In genomic region chr14:48629404-48629803, GRCm38 (mm10) we compare ENCODE assay signal across 31 mouse cellular contexts. TPM values are rescaled to one million over a fixed set of nuclear protein-coding genes. Genes with fewer than 3 reads are reported as not detected.
"Had no signal": no experiment of that assay in that cellular context is flagged by ENCODE, and none has a peak within 500 bp of the region (broad histone marks: within the 10 kb centered on the region; RNA-seq: fewer than 3 reads in every experiment).

No protein-coding gene starts in this region.

- H3K4me2 ChIP-seq: heart, embryonic 13.5 days; heart, embryonic 15.5 days; hindbrain, embryonic 13.5 days; hindbrain, embryonic 15.5 days; limb, embryonic 13.5 days; limb, embryonic 15.5 days; liver, embryonic 12.5 days had no signal

- H3K27ac ChIP-seq: heart, embryonic 10.5 days; heart, embryonic 13.5 days; heart, embryonic 15.5 days; hindbrain, embryonic 13.5 days; hindbrain, embryonic 15.5 days; hindbrain, postnatal 0 days; limb, embryonic 13.5 days; limb, embryonic 15.5 days; liver, embryonic 12.5 days; liver, embryonic 14.5 days had no signal

- H3K4me1 ChIP-seq: heart, embryonic 10.5 days; liver, embryonic 12.5 days had no signal

- H3K4me3 ChIP-seq: heart, embryonic 10.5 days; heart, embryonic 13.5 days; heart, embryonic 15.5 days; hindbrain, embryonic 13.5 days; hindbrain, embryonic 15.5 days; limb, embryonic 13.5 days; limb, embryonic 15.5 days; liver, embryonic 12.5 days had no signal

- H3K9ac ChIP-seq: heart, embryonic 13.5 days; heart, embryonic 15.5 days; hindbrain, embryonic 13.5 days; hindbrain, embryonic 15.5 days; limb, embryonic 13.5 days; limb, embryonic 15.5 days; liver, embryonic 12.5 days; liver, embryonic 14.5 days had no signal

- ATAC-seq: hindbrain, postnatal 0 days; intestine, embryonic 16.5 days; liver, embryonic 12.5 days had no signal

- H3K36me3 ChIP-seq: heart, embryonic 10.5 days; heart, embryonic 13.5 days; heart, embryonic 15.5 days; hindbrain, embryonic 13.5 days; hindbrain, embryonic 15.5 days; limb, embryonic 13.5 days; limb, embryonic 15.5 days; liver, embryonic 12.5 days had no signal

- H3K9me3 ChIP-seq: heart, embryonic 10.5 days; heart, embryonic 13.5 days; heart, embryonic 15.5 days; hindbrain, embryonic 13.5 days; hindbrain, embryonic 15.5 days; limb, embryonic 13.5 days; limb, embryonic 15.5 days; liver, embryonic 12.5 days had no signal

- DNase-seq: gastrocnemius, postnatal 14 days; gastrocnemius, postnatal 36 days; heart, adult 18-20 months; heart, postnatal 14 days; heart, postnatal 36 days; kidney, adult 11 months; kidney, adult 2 months; kidney, adult 9 months; kidney, postnatal 10 days; kidney, postnatal 25 days; layer of hippocampus, adult 9-11 months; layer of hippocampus, postnatal 36 days; left cerebral cortex, postnatal 4 days had no signal

- H3K27me3 ChIP-seq: heart, embryonic 13.5 days; heart, embryonic 15.5 days; hindbrain, embryonic 13.5 days; hindbrain, embryonic 15.5 days; limb, embryonic 13.5 days; limb, embryonic 15.5 days; liver, embryonic 12.5 days had no signal

RNA-seq across cellular contexts. Expression of gene Otx2, which starts 44.2 kb away (rescaled TPM):
- polyA plus RNA-seq: gonadal fat pad, adult 2 months; heart, embryonic 13.5 days; heart, embryonic 15.5 days; heart, postnatal 0 days; intestine, embryonic 14.5 days; intestine, embryonic 16.5 days; kidney, adult 2 months; kidney, embryonic 16.5 days; large intestine, adult 2 months; limb, embryonic 11.5 days; limb, embryonic 13.5 days; limb, embryonic 15.5 days; liver, adult 2 months; liver, embryonic 12.5 days had no signal
